Mouse (Mus musculus) stomach, postnatal 0 days (tissue): Measurements from ENCODE around the gene Gramd4.
"Not testable (repeated sequence)": the region's sequence is repeated elsewhere in the genome, so short reads cannot be mapped to it uniquely, and the experiment has no call there.

ENCODE experiments used
- CTCF ChIP-seq: IDR thresholded peaks from 2 replicates; pipeline ENCODE4 v1.5.1; 2016; ENCODE audit warnings: antibody characterized with exemption, low read depth, mild to moderate bottlenecking, moderate library complexity
- EP300 ChIP-seq: optimal IDR thresholded peaks from 2 replicates; pipeline ENCODE3; 2016; ENCODE audit warnings: antibody characterized with exemption

DNA sequence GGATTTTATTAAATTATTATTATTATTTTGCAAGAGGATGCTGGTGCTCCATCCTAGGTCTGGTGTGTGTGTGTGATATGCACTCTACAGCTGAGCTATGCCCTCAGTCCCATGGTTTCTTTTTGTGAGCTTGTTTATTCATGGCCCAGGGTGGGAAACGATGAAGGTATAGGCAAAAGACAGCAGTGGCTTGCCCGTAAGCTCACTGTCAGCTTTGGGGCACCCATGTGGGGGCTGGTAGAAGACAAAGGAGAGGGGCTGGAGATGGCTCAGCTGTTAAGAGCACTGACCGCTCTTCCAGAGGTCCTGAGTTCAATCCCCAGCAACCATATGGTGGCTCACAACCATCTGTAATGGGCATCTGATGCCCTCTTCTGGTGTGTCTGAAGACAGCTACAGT, 123.8 kb downstream of the Gramd4 start:
- TF ChIP-seq CTCF, EP300: not testable (repeated sequence)
